Mouse (Mus musculus) neural tube, embryonic 11.5 days (tissue): Measurements from ENCODE around the gene Gm49373. TPM values are rescaled to one million over a fixed set of nuclear protein-coding genes. Genes with fewer than 3 reads are reported as not detected.

Source experiments
- ATAC-seq: fragments of 200-750 bp; cut with Nextera tagmentation; 2 replicates; pipeline ENCODE4 v1.8.0; 2017; ENCODE audit warnings: moderate number of reproducible peaks, mild to moderate bottlenecking, moderate TSS enrichment, moderate library complexity; ENCODE audit not compliant: insufficient read depth, low FRiP score, low TSS enrichment
- DNase-seq: peaks from one replicate; pipeline ENCODE4 v3.0.0-alpha.2; 2015; ENCODE audit warnings: low spot score
- H3K27ac ChIP-seq: fragments of 300-500 bp; sonication (generic); 2 replicates; pipeline ENCODE4 v1.5.1; 2014; ENCODE audit warnings: low read depth, mild to moderate bottlenecking, low read length
- H3K27me3 ChIP-seq: fragments of 300-500 bp; sonication (generic); 2 replicates; pipeline ENCODE4 v1.6.1; 2014; ENCODE audit warnings: mild to moderate bottlenecking, low read length, mixed read lengths; ENCODE audit not compliant: control insufficient read depth, insufficient read depth
- H3K36me3 ChIP-seq: fragments of 300-500 bp; sonication (generic); 2 replicates; pipeline ENCODE4 v1.6.1; 2014; ENCODE audit warnings: mild to moderate bottlenecking, low read length, moderate library complexity, mixed read lengths; ENCODE audit not compliant: control insufficient read depth, insufficient read depth
- H3K4me1 ChIP-seq: fragments of 300-500 bp; sonication (generic); 2 replicates; pipeline ENCODE4 v1.6.1; 2014; ENCODE audit warnings: low read length, mixed read lengths; ENCODE audit not compliant: control insufficient read depth, insufficient read depth
- H3K4me2 ChIP-seq: fragments of 300-500 bp; sonication (generic); 2 replicates; pipeline ENCODE4 v1.6.1; 2014; ENCODE audit warnings: low read depth, mild to moderate bottlenecking, moderate library complexity
- H3K4me3 ChIP-seq: fragments of 300-500 bp; sonication (generic); 2 replicates; pipeline ENCODE4 v1.5.1; 2014; ENCODE audit warnings: low read depth, low read length
- H3K9ac ChIP-seq: fragments of 300-500 bp; sonication (generic); 2 replicates; pipeline ENCODE4 v1.6.1; 2014; ENCODE audit warnings: mild to moderate bottlenecking, low read length
- H3K9me3 ChIP-seq: fragments of 300-500 bp; sonication (generic); 2 replicates; pipeline ENCODE4 v1.6.1; 2016; ENCODE audit warnings: low read length; ENCODE audit not compliant: control insufficient read depth
- WGBS: fragments of 180-500 bp; shearing (Covaris S2); extraction: QIAGEN DNeasy Blood & Tissue Kit; methylation state at CpG from one replicate; pipeline ENCODE4 v1.1.7; 2014; 5-methylcytosine and 5-hydroxymethylcytosine counted together
- polyA plus RNA-seq: library from polyadenylated mRNA; unstranded; fragments of >200 nt; fragmentation: Nextera tagmentation; extraction: Ambion mirVana; gene quantifications from 2 replicates; pipeline ENCODE4 v1.2.1, GENCODE M21; 2014

Gm49373 gene
- polyA plus RNA-seq, 1 experiment from 2014 or later = 0.82 TPM

DNA sequence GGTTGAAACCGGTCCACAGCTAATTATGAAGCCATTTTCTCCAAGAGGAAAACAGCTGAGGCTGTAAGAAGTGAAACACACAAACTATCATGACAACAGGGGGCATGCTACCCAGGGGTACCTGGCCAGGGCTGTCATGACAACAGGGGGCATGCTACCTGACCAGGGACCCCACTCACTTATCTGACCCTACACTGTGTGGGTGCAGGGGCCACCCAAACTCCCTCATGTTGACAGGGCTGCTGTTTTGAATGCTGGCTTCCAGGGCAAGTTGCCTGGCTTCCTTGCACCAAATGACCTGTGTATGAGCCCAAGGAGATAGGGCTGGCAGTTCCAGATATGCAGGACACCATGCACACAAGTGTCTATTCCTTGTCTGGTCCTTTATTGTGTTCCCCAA lies 17.6 kb upstream of the Gm49373 start:
- H3K9me3 ChIP-seq = no peaks in the 10 kb centered on the region
- DNase-seq (no peak), ATAC-seq (no peak)
- peaks cover 22% of the 10 kb centered on the region for H3K36me3 ChIP-seq
- H3K4me1 ChIP-seq = peaks cover 12% of the 10 kb centered on the region
- no peak overlapping the region for H3K27ac ChIP-seq
- H3K4me3 ChIP-seq = peak overlapping the region; percentile 78
- no peak overlapping the region; the same call in 1 of the 2 replicates for H3K9ac ChIP-seq
- H3K27me3 ChIP-seq = no peaks in the 10 kb centered on the region
- WGBS = 88% methylated on average over 1 of the region's 1 CpGs
- H3K4me2 ChIP-seq = peak overlapping the region; percentile 76

DNA sequence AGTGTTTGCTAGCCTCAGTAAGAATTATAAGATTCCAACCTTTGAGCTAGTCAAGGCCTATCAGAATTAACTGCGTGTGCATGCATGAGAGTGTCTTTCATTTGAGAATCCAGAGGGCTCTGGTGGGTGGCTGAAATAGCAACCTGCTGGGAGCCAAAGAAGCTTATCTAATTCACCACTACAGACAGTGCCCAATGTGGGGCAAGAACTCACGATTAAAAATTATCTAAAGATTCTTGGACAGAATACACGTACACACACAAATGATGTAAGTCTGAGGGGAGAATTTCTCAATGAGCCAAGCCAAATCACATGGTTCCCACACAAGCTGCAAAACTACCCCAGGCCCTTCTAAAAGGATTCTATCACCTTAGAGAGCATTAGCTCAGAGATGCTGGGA lies 10.4 kb upstream of the Gm49373 start:
- WGBS = 92% methylated on average over 3 of the region's 3 CpGs
- no peak overlapping the region for H3K9ac ChIP-seq
- DNase-seq = no peak
- no peak overlapping the region for H3K27ac ChIP-seq
- peaks cover 43% of the 10 kb centered on the region for H3K36me3 ChIP-seq
- H3K9me3 ChIP-seq = no peaks in the 10 kb centered on the region
- ATAC-seq = no peak
- no peaks in the 10 kb centered on the region for H3K27me3 ChIP-seq
- no peak overlapping the region for H3K4me3 ChIP-seq
- no peak overlapping the region for H3K4me2 ChIP-seq
- no peaks in the 10 kb centered on the region for H3K4me1 ChIP-seq

DNA sequence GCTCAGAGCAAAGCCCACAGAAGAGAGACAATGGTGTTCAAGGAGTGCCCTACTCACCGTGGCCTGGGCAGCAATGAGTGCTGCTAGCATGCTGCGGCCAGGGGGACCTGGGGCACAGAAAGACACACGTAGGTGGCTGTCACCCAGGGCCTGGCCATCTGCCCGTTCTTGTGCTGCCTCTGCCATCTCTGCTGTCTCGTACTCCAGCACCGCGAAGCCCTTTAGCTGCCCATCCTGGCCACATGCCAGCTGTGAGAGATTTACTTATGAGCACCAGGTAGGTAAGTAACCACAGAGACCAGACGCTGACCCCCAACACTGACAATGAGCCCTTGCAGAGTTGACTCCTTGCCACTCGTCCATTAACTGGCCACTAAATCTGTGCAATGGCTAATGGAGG lies 8.2 kb upstream of the Gm49373 start:
- H3K36me3 ChIP-seq = peaks cover 46% of the 10 kb centered on the region
- no peak overlapping the region for H3K27ac ChIP-seq
- H3K4me2 ChIP-seq = no peak overlapping the region
- no peaks in the 10 kb centered on the region for H3K9me3 ChIP-seq
- no peak overlapping the region for H3K4me3 ChIP-seq
- no peak for DNase-seq
- no peak for ATAC-seq
- WGBS = 94% methylated on average over 9 of the region's 9 CpGs
- no peak overlapping the region for H3K9ac ChIP-seq
- no peaks in the 10 kb centered on the region for H3K4me1 ChIP-seq
- no peaks in the 10 kb centered on the region for H3K27me3 ChIP-seq

DNA sequence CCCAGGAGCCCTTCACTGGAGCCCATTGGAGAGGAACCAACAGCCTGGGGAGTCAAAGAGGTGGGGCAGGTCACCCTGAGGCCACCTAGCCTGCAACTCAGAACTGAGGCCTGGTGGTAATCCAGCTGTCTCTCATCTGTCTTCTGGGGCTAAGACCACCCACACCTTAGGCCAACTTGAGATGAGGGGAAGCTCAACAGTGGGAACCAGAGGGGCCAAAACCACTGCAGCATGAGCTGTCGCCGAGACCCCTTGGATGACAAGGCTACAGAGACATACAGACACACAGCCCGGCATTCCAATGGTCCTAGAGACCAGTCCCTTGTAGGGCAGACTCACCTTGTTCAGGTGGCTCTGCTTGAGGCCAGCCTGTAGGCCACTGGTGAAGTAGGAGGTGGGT lies 2.7 kb upstream of the Gm49373 start:
- peaks cover 4% of the 10 kb centered on the region; the same call in 1 of the 2 replicates for H3K4me1 ChIP-seq
- peaks cover 36% of the 10 kb centered on the region for H3K36me3 ChIP-seq
- H3K27me3 ChIP-seq = no peaks in the 10 kb centered on the region
- no peak overlapping the region for H3K27ac ChIP-seq
- no peak overlapping the region for H3K4me3 ChIP-seq
- 93% methylated on average over 3 of the region's 3 CpGs for WGBS
- H3K4me2 ChIP-seq = no peak overlapping the region
- no peaks in the 10 kb centered on the region for H3K9me3 ChIP-seq
- H3K9ac ChIP-seq = no peak overlapping the region
- no peak for ATAC-seq
- DNase-seq = no peak

DNA sequence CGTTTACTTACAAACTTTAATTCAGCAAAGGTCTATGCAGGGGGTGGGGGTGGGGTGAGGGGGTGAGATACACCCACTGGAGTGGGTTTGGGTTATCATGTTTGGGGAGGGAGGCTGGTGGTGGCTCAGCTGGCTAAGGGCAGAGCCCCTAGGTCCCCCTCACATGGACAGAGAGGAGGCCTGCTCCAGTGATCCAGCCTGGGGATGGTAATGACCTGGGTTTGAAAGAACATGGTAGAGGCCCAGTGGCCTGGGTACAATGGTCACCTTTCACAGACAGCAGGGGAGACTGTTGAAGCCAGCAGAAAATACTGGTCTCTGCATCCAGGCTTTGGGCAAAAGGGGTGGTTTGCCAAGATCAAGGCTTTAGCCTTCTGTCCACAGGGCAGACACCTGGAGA lies 1.3 kb upstream of the Gm49373 start:
- no peak overlapping the region for H3K27ac ChIP-seq
- ATAC-seq = no peak
- DNase-seq = no peak
- H3K27me3 ChIP-seq = no peaks in the 10 kb centered on the region
- no peak overlapping the region for H3K9ac ChIP-seq
- H3K9me3 ChIP-seq = no peaks in the 10 kb centered on the region
- H3K4me1 ChIP-seq = peaks cover 4% of the 10 kb centered on the region; the same call in 1 of the 2 replicates
- H3K36me3 ChIP-seq = peaks cover 27% of the 10 kb centered on the region
- 76% methylated on average over 1 of the region's 1 CpGs for WGBS
- no peak overlapping the region for H3K4me2 ChIP-seq
- H3K4me3 ChIP-seq = no peak overlapping the region

DNA sequence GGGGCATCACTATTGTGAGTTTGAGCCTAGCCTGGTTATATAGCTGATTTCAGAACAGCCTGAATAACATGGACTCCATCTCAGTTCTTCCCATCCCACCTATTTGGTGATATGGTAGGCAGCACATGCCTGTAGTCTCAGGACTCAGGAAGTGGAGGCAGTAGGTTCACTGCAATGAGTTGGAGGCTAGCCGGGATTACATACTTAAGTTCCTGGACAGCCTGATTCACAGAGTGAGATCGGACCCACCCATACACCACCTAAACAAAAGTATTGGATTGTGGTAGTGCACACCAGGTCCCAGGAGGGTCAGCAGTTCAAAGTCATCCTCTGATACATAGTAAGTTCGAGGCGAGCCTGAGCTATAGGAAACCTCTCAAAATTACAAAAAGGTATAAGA lies 255 bp downstream of the Gm49373 start:
- Histone ChIP-seq H3K4me2 (peak overlapping the region; percentile 85), H3K4me1 (peaks cover 4% of the 10 kb centered on the region; the same call in 1 of the 2 replicates), H3K4me3 (peak overlapping the region; percentile 88), H3K27me3 (no peaks in the 10 kb centered on the region), H3K9ac (peak overlapping the region; percentile 91), H3K9me3 (no peaks in the 10 kb centered on the region), H3K36me3 (peaks cover 18% of the 10 kb centered on the region), H3K27ac (no peak overlapping the region)
- WGBS = 21% methylated on average over 4 of the region's 4 CpGs
- ATAC-seq (no peak), DNase-seq (no peak)

DNA sequence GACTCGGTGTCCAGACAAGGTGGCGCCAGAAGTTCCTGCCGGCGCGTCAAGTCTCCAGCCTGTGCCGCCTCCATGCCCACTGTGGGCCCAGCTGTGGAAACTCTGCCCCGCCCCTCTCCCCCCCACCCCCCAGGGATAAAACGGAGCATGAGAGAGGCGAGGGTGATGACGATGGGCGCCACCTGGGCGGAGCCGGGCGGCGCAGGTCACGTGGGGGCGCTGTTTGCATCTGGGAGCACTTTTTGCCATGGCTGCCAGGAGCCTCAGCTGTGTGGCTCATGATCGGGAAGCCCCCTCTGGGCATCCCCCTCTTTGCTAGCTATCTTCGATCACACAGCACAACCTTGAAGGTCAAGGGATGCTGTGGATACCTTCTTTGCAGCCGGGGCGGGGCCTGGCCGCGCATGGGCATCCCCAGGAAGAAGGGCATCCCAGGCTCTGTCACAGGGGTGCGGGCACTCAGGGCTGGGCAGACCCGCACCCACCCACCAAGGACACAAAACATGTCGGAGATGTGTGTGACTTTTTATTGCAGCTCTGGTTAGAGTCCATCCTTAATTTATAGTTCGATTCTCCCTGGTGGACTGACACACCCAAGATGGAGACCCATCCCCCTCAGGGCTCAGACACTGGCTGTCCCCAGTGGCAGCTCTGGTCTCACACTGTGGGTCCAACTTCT lies 5.8 kb downstream of the Gm49373 start, which contains the start of gene Zglp1:
TSS of gene Zglp1 (minus strand) at position 88 of the 679 bp plus-strand sequence.
- no peaks in the 10 kb centered on the region for H3K4me1 ChIP-seq
- no peaks in the 10 kb centered on the region for H3K27me3 ChIP-seq
- H3K27ac ChIP-seq = no peak within 1 kb of the TSS
- no peaks in the 10 kb centered on the region for H3K36me3 ChIP-seq
- 87% methylated on average over 27 of the region's 27 CpGs for WGBS
- H3K4me2 ChIP-seq = no peak within 1 kb of the TSS
- ATAC-seq = no peak
- no peak for DNase-seq
- H3K4me3 ChIP-seq = no peak within 1 kb of the TSS
- H3K9me3 ChIP-seq = no peaks in the 10 kb centered on the region
- H3K9ac ChIP-seq = no peak within 1 kb of the TSS

DNA sequence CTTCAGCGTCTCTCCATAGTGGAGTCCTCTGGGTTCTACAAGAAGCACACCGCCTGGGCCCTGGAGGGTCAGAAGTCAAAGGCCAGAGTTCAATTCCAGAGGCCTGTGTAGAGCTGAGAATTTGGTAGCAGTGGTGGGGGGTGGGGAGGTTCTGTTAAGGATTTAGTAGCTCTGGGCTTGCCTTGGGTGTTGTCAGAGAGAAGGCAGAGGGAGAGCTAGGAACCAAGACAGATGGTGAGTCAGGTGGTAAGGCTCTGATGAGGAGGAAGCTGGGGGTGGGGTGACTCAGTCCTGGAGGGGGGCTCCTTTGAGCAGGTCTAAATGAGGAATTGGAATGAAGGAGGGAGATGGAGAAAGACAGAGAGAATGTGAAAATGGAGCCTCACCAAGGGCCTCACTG lies 10.0 kb downstream of the Gm49373 start:
- no peak for DNase-seq
- Histone ChIP-seq H3K9ac (no peak overlapping the region), H3K4me2 (no peak overlapping the region), H3K4me3 (no peak overlapping the region), H3K27ac (no peak overlapping the region), H3K9me3 (no peaks in the 10 kb centered on the region), H3K27me3 (no peaks in the 10 kb centered on the region), H3K36me3 (no peaks in the 10 kb centered on the region), H3K4me1 (no peaks in the 10 kb centered on the region)
- WGBS = 82% methylated on average over 2 of the region's 2 CpGs
- no peak for ATAC-seq

DNA sequence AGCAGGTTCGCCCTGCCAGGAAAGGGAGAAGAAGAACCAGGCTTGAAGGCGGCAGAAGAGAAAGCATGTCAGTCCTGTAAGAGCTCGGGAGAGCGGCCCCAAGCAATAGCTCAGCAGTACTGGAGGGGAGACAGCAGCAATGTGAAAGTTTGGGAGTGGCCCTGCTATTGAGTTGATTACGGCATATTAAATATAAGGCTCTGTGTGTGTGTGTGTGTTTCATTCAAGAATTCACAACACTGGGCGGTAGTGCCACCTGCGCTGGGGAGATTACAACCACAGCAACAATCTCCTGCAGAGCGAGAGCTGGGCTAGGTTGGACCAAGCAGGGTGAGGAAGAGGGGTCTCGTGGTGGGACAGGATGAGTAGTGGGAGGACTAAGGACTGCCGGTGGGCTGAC lies 21.3 kb downstream of the Gm49373 start:
- 75% methylated on average over 10 of the region's 10 CpGs for WGBS
- no peak overlapping the region for H3K9ac ChIP-seq
- H3K4me2 ChIP-seq = no peak overlapping the region
- H3K9me3 ChIP-seq = no peaks in the 10 kb centered on the region
- no peaks in the 10 kb centered on the region for H3K36me3 ChIP-seq
- H3K4me1 ChIP-seq = no peaks in the 10 kb centered on the region
- ATAC-seq (no peak), DNase-seq (no peak)
- no peak overlapping the region for H3K27ac ChIP-seq
- H3K4me3 ChIP-seq = no peak overlapping the region
- H3K27me3 ChIP-seq = no peaks in the 10 kb centered on the region
